Comparison of ENCODE assay signal across 6 mouse cellular contexts in the genomic region with DNA sequence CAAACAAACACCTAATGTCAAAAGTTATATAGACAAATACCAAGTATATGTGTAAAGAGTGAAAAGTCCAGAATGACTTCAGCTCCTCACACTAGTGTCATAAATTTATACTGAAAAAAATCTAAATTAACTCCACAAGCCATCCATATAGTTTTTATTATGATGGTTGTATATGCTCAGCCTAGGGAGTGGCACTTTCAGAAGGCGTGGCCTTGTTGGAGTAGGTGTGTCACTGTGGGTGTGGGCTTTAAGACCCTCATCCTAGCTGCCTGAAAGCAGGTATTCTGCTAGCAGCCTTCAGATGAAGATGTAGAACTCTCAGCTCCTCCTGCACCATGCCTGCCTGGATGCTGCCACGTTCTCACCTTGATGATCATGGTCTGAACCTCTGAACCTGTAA. TPM values are rescaled to one million over a fixed set of nuclear protein-coding genes. Genes with fewer than 3 reads are reported as not detected.
"Had no signal": no experiment of that assay in that cellular context is flagged by ENCODE, and none has a peak within 500 bp of the region (broad histone marks: within the 10 kb centered on the region; RNA-seq: fewer than 3 reads in every experiment).

No protein-coding gene starts in this region.

RNA-seq across cellular contexts. Expression of gene Cd80, which starts 9.2 kb away (rescaled TPM):
- total RNA-seq: granulocyte monocyte progenitor cell, adult 5-6 weeks had no signal
- polyA plus RNA-seq: erythroblast, embryonic 14.5 days had no signal

RNA-seq across cellular contexts. Expression of gene Pla1a, which starts 13.2 kb away (rescaled TPM):
- total RNA-seq: common myeloid progenitor, adult 5-6 weeks; granulocyte monocyte progenitor cell, adult 5-6 weeks had no signal
- polyA plus RNA-seq: embryonic facial prominence, embryonic 10.5 days; embryonic facial prominence, embryonic 11.5 days; erythroblast, embryonic 14.5 days; forebrain, embryonic 10.5 days had no signal
